Mouse (Mus musculus) forebrain, embryonic 16.5 days (tissue): ENCODE measurements around the gene Slc6a5. TPM values are rescaled to one million over a fixed set of nuclear protein-coding genes. Genes with fewer than 3 reads are reported as not detected.
A peak's percentile ranks its signal among the peaks of the same experiment; 100 is the strongest.

Experiments
- ATAC-seq: fragments of 200-750 bp; cut with Nextera tagmentation; 2 replicates; pipeline ENCODE4 v1.8.0; 2017; ENCODE audit warnings: mild to moderate bottlenecking, moderate library complexity
- H3K27ac ChIP-seq: fragments of 300-500 bp; sonication (generic); 2 replicates; pipeline ENCODE4 v1.5.1; 2014; ENCODE audit warnings: low read length, control low read depth
- H3K27me3 ChIP-seq: fragments of 300-500 bp; sonication (generic); replicated peaks from 2 replicates; pipeline ENCODE4 v1.6.1; 2014; ENCODE audit warnings: low read length; ENCODE audit not compliant: control insufficient read depth, insufficient read depth
- H3K36me3 ChIP-seq: fragments of 300-500 bp; sonication (generic); 2 replicates; pipeline ENCODE4 v1.6.1; 2014; ENCODE audit not compliant: control insufficient read depth, insufficient read depth
- H3K4me1 ChIP-seq: fragments of 300-500 bp; sonication (generic); replicated peaks from 2 replicates; pipeline ENCODE4 v1.6.1; 2014; ENCODE audit warnings: low read length; ENCODE audit not compliant: control insufficient read depth, insufficient read depth
- H3K4me2 ChIP-seq: fragments of 300-500 bp; sonication (generic); 2 replicates; pipeline ENCODE4 v1.6.1; 2014; ENCODE audit warnings: mild to moderate bottlenecking, low read length, control low read depth
- H3K4me3 ChIP-seq: fragments of 300-500 bp; sonication (generic); replicated peaks from 2 replicates; pipeline ENCODE4 v1.5.1; 2014; ENCODE audit warnings: mild to moderate bottlenecking, low read length, control low read depth
- H3K9ac ChIP-seq: fragments of 300-500 bp; sonication (generic); replicated peaks from 2 replicates; pipeline ENCODE4 v1.6.1; 2014; ENCODE audit warnings: low read depth, low read length, control low read depth
- H3K9me3 ChIP-seq: fragments of 300-500 bp; sonication (generic); 2 replicates; pipeline ENCODE4 v1.6.1; 2016; ENCODE audit warnings: low read length; ENCODE audit not compliant: control insufficient read depth
- WGBS: fragments of 180-500 bp; shearing (Covaris S2); extraction: QIAGEN DNeasy Blood & Tissue Kit; methylation state at CpG from one replicate; pipeline ENCODE4 v1.1.7; 2014; 5-methylcytosine and 5-hydroxymethylcytosine counted together
- polyA plus RNA-seq: library from polyadenylated mRNA; unstranded; fragments of >200 nt; fragmentation: Nextera tagmentation; extraction: Ambion mirVana; gene quantifications from 2 replicates; pipeline ENCODE4 v1.2.1, GENCODE M21; 2015

Slc6a5 gene
- polyA plus RNA-seq, 1 experiment from 2014 or later: not detected

DNA sequence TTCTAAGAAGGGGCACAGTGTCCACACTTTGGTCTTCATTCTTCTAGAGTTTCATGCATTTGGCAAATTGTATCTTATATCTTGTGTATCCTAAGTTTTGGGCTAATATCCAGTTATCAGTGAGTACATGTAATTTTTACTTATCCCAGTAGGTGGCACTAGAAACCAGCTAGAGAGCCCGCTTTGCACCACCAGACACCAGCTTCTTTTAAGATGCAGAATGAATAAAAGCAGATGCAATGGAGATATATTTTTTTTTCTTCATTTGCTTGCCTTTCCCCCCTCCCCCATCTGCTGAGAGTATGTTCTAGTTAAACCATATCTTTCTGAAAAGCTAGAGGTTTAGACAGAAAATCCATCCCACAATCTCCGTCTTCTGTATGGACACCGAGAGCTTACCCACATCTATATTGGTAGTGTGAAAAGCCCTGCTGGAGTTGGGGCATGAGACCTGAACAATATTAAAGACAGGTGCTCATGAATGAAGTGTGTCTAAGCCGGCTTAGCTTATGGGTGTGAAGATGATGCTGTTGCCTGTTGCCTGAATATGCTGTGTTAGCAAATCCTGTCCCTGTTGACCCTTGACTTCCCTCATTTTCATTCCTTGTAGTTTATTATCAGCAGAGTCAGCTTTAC, 43.7 kb downstream of the Slc6a5 start:
- no peaks in the 10 kb centered on the region for H3K27me3 ChIP-seq
- 45% methylated on average over 4 of the region's 4 CpGs for WGBS
- H3K4me1 ChIP-seq: no peaks in the 10 kb centered on the region; the same call in 1 of the 2 replicates
- H3K27ac ChIP-seq: no peak overlapping the region; the same call in 1 of the 2 replicates
- no peak overlapping the region for H3K4me2 ChIP-seq
- H3K4me3 ChIP-seq: no peak overlapping the region
- no peaks in the 10 kb centered on the region for H3K9me3 ChIP-seq
- peak; percentile 77 for ATAC-seq
- no peak overlapping the region for H3K9ac ChIP-seq
- no peaks in the 10 kb centered on the region for H3K36me3 ChIP-seq

DNA sequence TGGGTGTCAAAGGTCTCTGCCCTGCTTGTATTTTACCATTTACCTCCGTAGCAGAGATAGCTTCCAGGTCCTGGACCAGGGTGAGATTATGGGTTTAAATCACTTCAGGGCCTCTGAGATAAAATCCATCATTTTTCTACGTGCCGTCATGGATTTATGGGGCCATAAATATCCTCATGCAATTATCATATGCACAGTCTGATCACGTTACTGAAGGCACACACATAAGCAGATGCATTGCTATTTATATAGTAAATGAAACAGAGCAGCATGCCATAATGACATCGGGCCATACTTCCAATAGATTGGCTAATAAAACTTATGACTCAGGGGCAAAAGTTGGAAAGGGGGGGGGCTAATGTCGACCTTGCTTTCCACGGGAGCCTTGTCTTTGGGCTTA, 44.9 kb downstream of the Slc6a5 start:
- Histone ChIP-seq H3K27ac (no peak overlapping the region), H3K4me3 (no peak overlapping the region), H3K4me1 (no peaks in the 10 kb centered on the region; the same call in 1 of the 2 replicates), H3K9me3 (no peaks in the 10 kb centered on the region), H3K4me2 (no peak overlapping the region), H3K27me3 (no peaks in the 10 kb centered on the region), H3K36me3 (no peaks in the 10 kb centered on the region), H3K9ac (no peak overlapping the region)
- ATAC-seq: no peak
- 76% methylated on average over 7 of the region's 7 CpGs for WGBS

DNA sequence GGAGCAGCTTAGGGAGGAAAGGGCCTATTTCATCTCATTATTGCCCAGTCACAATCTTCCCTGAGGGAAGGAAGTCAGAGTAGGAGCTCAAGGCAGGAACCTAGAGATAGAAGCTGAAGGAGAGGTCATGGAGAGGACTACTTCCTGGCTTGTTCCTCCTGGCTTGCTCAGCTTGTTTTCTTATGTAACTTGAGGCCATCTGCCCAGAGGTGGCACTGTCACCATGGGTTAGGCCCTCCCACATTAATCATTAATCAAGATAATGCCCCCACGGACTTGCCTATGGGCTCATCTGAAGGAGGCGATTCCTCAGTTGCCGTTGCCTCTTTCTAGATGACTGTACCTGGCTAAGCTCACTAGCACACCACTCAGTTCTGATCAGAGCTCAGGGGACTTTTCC, 47.2 kb downstream of the Slc6a5 start:
- H3K36me3 ChIP-seq: no peaks in the 10 kb centered on the region
- no peaks in the 10 kb centered on the region for H3K27me3 ChIP-seq
- ATAC-seq: no peak
- no peak overlapping the region for H3K9ac ChIP-seq
- H3K4me3 ChIP-seq: no peak overlapping the region
- no peak overlapping the region for H3K27ac ChIP-seq
- 87% methylated on average over 3 of the region's 3 CpGs for WGBS
- H3K9me3 ChIP-seq: no peaks in the 10 kb centered on the region
- no peak overlapping the region for H3K4me2 ChIP-seq
- no peaks in the 10 kb centered on the region; the same call in 1 of the 2 replicates for H3K4me1 ChIP-seq

DNA sequence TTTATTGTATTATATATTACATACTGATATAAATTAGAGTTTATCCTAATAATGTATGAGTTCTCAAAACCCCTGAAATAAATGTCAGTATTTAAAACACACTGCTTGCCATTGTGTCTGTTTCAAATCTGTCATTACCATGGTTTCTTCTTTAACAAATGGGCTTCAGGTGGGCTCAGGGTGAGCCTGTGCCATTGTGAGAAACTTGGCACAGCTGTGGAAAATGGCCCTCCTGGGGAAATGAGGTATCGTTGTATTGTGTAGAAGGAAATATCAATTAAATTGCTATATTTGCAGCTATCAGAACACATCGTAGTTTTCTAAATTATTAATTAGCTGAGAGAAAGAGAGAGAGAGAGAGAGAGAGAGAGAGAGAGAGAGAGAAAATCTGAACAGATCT, 53.8 kb downstream of the Slc6a5 start:
- no peak for ATAC-seq
- 67% methylated on average over 2 of the region's 2 CpGs for WGBS
- H3K27me3 ChIP-seq: no peaks in the 10 kb centered on the region
- H3K9ac ChIP-seq: no peak overlapping the region
- no peak overlapping the region for H3K4me3 ChIP-seq
- H3K27ac ChIP-seq: no peak overlapping the region
- no peaks in the 10 kb centered on the region for H3K9me3 ChIP-seq
- H3K36me3 ChIP-seq: no peaks in the 10 kb centered on the region
- H3K4me2 ChIP-seq: no peak overlapping the region
- no peaks in the 10 kb centered on the region for H3K4me1 ChIP-seq

DNA sequence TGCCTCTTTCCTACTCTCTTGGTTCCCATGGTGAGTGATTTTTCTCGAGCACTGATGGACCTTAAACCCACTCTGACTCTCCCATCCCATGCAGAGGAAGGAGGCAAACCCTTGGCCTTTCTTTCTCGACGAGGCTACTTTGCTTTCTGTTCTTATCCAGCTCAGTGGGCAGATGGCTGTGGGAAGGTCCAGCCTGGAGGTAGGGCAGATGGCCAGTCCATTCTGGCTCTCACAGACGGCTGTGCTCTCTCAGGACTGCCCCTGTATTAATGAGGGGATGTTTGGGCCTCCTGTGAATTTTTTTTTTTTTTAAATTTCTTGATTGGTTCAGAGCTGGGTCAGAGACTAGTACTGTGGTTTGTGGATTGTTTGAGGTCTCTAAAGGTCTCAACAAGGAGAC, 59.6 kb downstream of the Slc6a5 start:
- Histone ChIP-seq H3K4me3 (no peak overlapping the region), H3K9me3 (no peaks in the 10 kb centered on the region), H3K27me3 (peaks cover 19% of the 10 kb centered on the region), H3K9ac (no peak overlapping the region), H3K36me3 (no peaks in the 10 kb centered on the region), H3K4me1 (peaks cover under 1% of the 10 kb centered on the region; the same call in 1 of the 2 replicates), H3K4me2 (no peak overlapping the region), H3K27ac (no peak overlapping the region)
- no peak for ATAC-seq
- WGBS: 42% methylated on average over 4 of the region's 4 CpGs

DNA sequence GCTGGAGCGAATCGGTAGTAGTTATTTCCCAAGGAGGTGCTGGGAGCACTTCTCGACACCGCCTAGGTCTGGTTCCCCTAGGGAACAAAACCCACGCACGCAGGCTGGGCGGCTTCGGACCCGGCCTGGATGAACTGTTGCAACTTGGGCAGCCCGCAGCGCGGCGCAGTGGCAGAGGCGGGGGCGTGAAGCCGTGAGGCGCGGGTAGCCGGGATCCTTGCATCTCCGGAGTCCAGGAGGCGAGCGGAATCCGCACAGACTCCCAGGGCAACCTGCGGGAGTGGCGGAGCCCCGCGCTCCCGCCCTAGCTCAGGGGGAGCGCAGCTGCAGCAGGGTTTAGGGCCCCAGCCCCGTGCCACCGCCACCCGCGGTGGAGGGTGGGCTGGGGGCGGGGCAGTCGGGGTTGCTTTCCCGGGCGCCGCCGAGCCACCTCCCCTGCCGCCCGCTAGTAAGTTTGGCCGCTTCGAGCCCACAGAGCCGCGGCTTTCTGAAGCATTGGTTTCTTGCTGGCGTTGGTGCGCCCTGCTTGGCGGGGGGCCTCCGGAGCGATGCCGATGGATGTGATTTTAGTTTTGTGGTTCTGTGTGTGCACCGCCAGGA, 65.0 kb downstream of the Slc6a5 start, which contains the start of gene Nell1:
Gene Nell1, plus strand, starts transcription at position 24 of the 600 bp plus-strand sequence.
- Histone ChIP-seq H3K4me2 (peak within 1 kb of the TSS; percentile 92), H3K4me3 (peak within 1 kb of the TSS; percentile 56), H3K36me3 (no peaks in the 10 kb centered on the region), H3K4me1 (peaks cover 15% of the 10 kb centered on the region), H3K27ac (peak within 1 kb of the TSS; percentile 9; the same call in 1 of the 2 replicates), H3K27me3 (peaks cover 50% of the 10 kb centered on the region), H3K9me3 (no peaks in the 10 kb centered on the region), H3K9ac (peak within 1 kb of the TSS; percentile 57)
- under 1% methylated on average over 52 of the region's 52 CpGs for WGBS
- peak; percentile 69 for ATAC-seq

DNA sequence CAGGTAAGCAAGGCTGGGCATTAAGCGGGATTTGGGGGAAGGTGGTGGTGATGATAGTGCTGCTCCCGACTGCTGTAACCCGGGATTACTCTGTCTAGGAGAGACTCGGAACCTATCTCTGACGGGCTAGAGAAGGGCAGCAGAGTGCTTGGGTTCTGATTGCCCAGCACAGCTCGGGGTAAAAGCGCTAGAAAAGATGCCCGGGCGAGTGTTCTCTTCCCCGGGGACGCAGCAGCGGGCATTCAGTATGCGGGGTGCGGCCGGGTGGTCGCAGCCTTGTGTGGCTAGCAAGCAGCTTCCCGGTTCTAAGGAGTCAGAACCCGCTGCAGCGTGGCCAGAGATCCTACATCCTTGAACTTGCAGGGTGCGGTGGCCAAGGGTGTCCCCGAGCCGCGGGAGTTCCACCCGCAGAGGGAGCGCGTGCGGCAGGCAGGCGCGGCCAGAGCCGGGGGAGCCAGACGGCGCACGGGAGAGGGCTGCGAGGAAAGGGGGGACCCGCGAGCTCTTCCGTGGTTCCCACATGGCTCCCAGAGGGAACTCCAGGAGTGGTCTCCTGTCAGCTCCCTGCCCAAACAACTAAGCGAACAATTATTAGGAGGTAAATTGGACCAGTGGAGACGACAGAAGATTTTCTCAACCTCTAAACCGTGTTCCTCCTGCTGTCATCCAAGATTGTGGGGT, 65.6 kb downstream of the Slc6a5 start:
- ATAC-seq: peak; percentile 77
- Histone ChIP-seq H3K9ac (peak overlapping the region; percentile 57), H3K27ac (no peak overlapping the region), H3K27me3 (peaks cover 53% of the 10 kb centered on the region), H3K9me3 (no peaks in the 10 kb centered on the region), H3K4me3 (peak overlapping the region; percentile 56), H3K4me1 (peaks cover 15% of the 10 kb centered on the region), H3K36me3 (no peaks in the 10 kb centered on the region), H3K4me2 (peak overlapping the region; percentile 92)
- under 1% methylated on average over 40 of the region's 40 CpGs for WGBS

DNA sequence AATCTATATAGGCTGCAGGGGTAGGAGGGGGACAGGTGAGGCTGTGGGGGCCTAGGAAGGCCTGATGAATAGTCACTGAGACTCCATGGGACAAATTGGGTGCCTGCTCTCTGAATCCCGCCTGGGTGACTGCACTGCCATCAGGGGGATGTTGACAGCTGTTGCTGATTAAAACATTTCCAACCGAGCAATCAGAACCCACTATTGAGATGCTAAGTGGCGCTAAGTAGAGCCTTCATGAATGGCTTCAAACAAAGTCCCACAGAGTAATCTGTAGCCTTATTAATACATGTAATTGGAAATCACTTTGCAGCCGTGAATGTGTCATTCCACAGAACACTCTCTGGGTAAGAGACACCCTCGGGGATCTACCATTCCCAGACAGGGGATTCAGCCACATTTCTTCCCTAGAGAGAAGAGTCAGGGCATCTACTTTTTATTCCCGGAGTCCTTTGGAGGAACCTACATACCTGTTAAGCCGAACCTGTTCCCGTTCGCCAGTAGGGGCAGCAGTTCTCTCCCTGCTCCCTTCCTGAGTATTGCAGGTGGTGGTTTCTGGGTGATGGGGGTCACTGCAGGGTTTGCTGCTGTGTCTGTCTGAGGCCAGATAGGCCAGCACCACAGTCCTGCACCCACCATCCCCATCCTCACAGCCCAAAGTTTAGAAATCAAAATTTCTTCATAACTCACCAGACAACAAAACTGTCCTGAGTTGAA, 71.7 kb downstream of the Slc6a5 start:
- ATAC-seq: peak; percentile 89
- Histone ChIP-seq H3K27ac (no peak overlapping the region), H3K27me3 (peaks cover 26% of the 10 kb centered on the region)

DNA sequence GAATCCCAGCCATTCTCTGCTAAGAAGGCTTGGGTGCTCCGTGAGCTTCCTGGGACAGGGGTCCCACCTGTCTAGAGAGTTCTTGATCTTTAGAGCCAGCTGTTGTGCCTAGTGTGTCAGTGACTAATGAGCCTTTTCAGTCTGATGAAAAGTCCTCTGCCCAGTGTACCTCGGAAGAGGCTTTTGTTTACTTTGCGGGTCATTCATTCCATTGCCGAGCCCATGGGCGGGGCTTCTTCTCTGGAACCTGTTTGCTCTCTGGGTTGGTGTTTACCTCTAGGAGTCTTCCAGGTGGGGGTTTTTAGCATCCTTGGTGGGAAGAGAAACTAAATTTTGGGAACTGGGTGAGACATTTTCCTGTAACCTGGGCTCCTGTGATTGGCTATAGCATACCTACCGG, 74.8 kb downstream of the Slc6a5 start:
- no peak overlapping the region for H3K4me2 ChIP-seq
- H3K27me3 ChIP-seq: peaks cover 13% of the 10 kb centered on the region
- no peaks in the 10 kb centered on the region for H3K36me3 ChIP-seq
- no peak overlapping the region for H3K9ac ChIP-seq
- no peaks in the 10 kb centered on the region for H3K9me3 ChIP-seq
- ATAC-seq: no peak
- H3K27ac ChIP-seq: no peak overlapping the region
- WGBS: 20% methylated on average over 6 of the region's 6 CpGs
- no peak overlapping the region for H3K4me3 ChIP-seq
- peaks cover 11% of the 10 kb centered on the region for H3K4me1 ChIP-seq

More for the DNA sequence above, 71.7 kb downstream of the Slc6a5 start:
- H3K36me3 ChIP-seq: no peaks in the 10 kb centered on the region
- H3K9ac ChIP-seq: no peak overlapping the region
- H3K9me3 ChIP-seq: no peaks in the 10 kb centered on the region
- peaks cover 11% of the 10 kb centered on the region for H3K4me1 ChIP-seq
- no peak overlapping the region for H3K4me3 ChIP-seq
- H3K4me2 ChIP-seq: no peak overlapping the region
- WGBS: 2% methylated on average over 9 of the region's 9 CpGs
